Mouse (Mus musculus) lung, adult 2 months (tissue): ENCODE results near the gene Gm42906. TPM values are rescaled to one million over a fixed set of nuclear protein-coding genes. Genes with fewer than 3 reads are reported as not detected.

ENCODE experiments used
- DNase-seq: peaks from one replicate; pipeline ENCODE4 v3.0.0; 2022
- H3K4me1 ChIP-seq: fragments of 200-500 bp; 2 replicates; pipeline ENCODE4 v1.6.1; 2011; ENCODE audit warnings: low read length; ENCODE audit not compliant: control insufficient read depth, insufficient read depth
- H3K4me3 ChIP-seq: fragments of 200-500 bp; replicated peaks from 2 replicates; pipeline ENCODE3; 2011; ENCODE audit warnings: low read depth, mild to moderate bottlenecking, control low read depth, low read length; ENCODE audit errors: extremely low read depth
- CTCF ChIP-seq: fragments of 200-500 bp; IDR thresholded peaks from 2 replicates; pipeline ENCODE4 v1.5.1; 2011; ENCODE audit warnings: mild to moderate bottlenecking, low read length, control low read depth; ENCODE audit not compliant: insufficient read depth
- POLR2A ChIP-seq: fragments of 200-500 bp; IDR thresholded peaks from 2 replicates; pipeline ENCODE4 v1.6.1; 2011; ENCODE audit warnings: low read depth, mild to moderate bottlenecking, control low read depth, low read length, borderline replicate concordance; ENCODE audit errors: extremely low read depth
- WGBS: fragments of 180-500 bp; shearing (Covaris S2); methylation state at CpG from one replicate; pipeline ENCODE4 v1.1.7; 2018; 5-methylcytosine and 5-hydroxymethylcytosine counted together
- polyA plus RNA-seq: library from polyadenylated mRNA; depleted of rRNA; stranded (reverse); fragments of >200 nt; gene quantifications from 2 replicates; pipeline ENCODE4 v1.2.3, GENCODE M21; 2012; rRNA removed

Gene Gm42906
- polyA plus RNA-seq, 1 experiment, result not detected

GRCm38 (mm10) chr5:151022026-151022425 lies 405.9 kb downstream of the Gm42906 start:
- DNase-seq, result no peak
- 77% methylated on average over 7 of the region's 7 CpGs for WGBS

GRCm38 (mm10) chr5:151020831-151021230 lies 407.1 kb downstream of the Gm42906 start:
- WGBS, result 40% methylated on average over 14 of the region's 14 CpGs
- no peak for DNase-seq
- TF ChIP-seq CTCF (no peak), POLR2A (peak; percentile 48; the same call in 1 of the 2 replicates)
- peak overlapping the region; percentile 42 for H3K4me3 ChIP-seq
- H3K4me1 ChIP-seq, result peaks cover 9% of the 10 kb centered on the region

More at GRCm38 (mm10) chr5:151022026-151022425, 405.9 kb downstream of the Gm42906 start:
- Histone ChIP-seq H3K4me1 (peaks cover 9% of the 10 kb centered on the region), H3K4me3 (no peak overlapping the region)
- TF ChIP-seq POLR2A (no peak), CTCF (no peak)

GRCm38 (mm10) chr5:151020031-151020820 lies 407.7 kb downstream of the Gm42906 start:
- H3K4me3 ChIP-seq, result peak overlapping the region; percentile 42
- WGBS, result 62% methylated on average over 13 of the region's 13 CpGs
- DNase-seq, result no peak
- peaks cover 9% of the 10 kb centered on the region for H3K4me1 ChIP-seq
- TF ChIP-seq CTCF (no peak), POLR2A (no peak)

GRCm38 (mm10) chr5:151018959-151019358 lies 409.0 kb downstream of the Gm42906 start:
- TF ChIP-seq POLR2A (no peak), CTCF (no peak)
- WGBS, result 69% methylated on average over 5 of the region's 5 CpGs
- H3K4me3 ChIP-seq, result no peak overlapping the region
- DNase-seq, result no peak
- peaks cover 9% of the 10 kb centered on the region for H3K4me1 ChIP-seq

GRCm38 (mm10) chr5:151018450-151018849 lies 409.5 kb downstream of the Gm42906 start:
- WGBS, result 80% methylated on average over 5 of the region's 5 CpGs
- H3K4me3 ChIP-seq, result no peak overlapping the region
- TF ChIP-seq POLR2A (no peak), CTCF (no peak)
- DNase-seq, result no peak
- H3K4me1 ChIP-seq, result peaks cover 6% of the 10 kb centered on the region; the same call in 1 of the 2 replicates

Other genes starting within 250 kb of the Gm42906 start
- 45.6 and 57.3 TPM in 2 replicates for gene Stard13, start 194.3 kb downstream of the Gm42906 start, polyA plus RNA-seq
- not detected in 2 replicates for gene Vmn2r18, start 177.9 kb upstream of the Gm42906 start, polyA plus RNA-seq
- gene Rfc3, start 223.1 kb upstream of the Gm42906 start, polyA plus RNA-seq, result 4.5 and 7.0 TPM in 2 replicates